Mouse (Mus musculus) stomach, postnatal 0 days (tissue): ENCODE measurements at regions not wholly inside any gene's neighbourhood (a gene's known extent, or its start where the extent isn't known, plus 50 kb on each side); places are given as distances from the start of the nearest gene placed in this dataset.

Experiments
- CTCF ChIP-seq: IDR thresholded peaks from 2 replicates; pipeline ENCODE4 v1.5.1; 2016; ENCODE audit warnings: antibody characterized with exemption, low read depth, mild to moderate bottlenecking, moderate library complexity
- EP300 ChIP-seq: optimal IDR thresholded peaks from 2 replicates; pipeline ENCODE3; 2016; ENCODE audit warnings: antibody characterized with exemption

DNA sequence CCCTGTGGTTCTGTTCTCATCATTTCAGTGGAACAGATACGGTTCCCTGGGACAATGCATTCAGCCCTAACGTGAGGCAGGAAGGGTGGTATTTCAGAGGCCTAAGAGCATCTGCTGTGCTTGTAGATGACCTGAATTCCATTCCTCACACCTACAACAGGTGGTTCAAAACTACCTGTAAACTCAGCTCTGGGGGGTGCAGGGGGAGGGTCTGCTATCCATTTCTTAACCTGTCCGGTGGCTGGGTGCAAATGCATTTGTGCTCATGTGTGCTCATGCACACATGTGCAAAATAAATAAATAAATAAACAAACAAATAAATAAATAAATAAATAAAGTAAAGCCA, 171.9 kb upstream of the Krr1 start:
- TF ChIP-seq CTCF (no peak), EP300 (no peak)
